Mouse (Mus musculus) left cerebral cortex, adult 9 months (tissue): ENCODE results near the gene Cdk18.
"Not testable (repeated sequence)": the region's sequence is repeated elsewhere in the genome, so short reads cannot be mapped to it uniquely, and the experiment has no call there.

Experiments
- DNase-seq, 2 experiments: peaks; one replicate each; pipeline ENCODE4 v3.0.0; 2022; ENCODE audit warnings: low spot score in 2 of 2

Cdk18 gene

DNA sequence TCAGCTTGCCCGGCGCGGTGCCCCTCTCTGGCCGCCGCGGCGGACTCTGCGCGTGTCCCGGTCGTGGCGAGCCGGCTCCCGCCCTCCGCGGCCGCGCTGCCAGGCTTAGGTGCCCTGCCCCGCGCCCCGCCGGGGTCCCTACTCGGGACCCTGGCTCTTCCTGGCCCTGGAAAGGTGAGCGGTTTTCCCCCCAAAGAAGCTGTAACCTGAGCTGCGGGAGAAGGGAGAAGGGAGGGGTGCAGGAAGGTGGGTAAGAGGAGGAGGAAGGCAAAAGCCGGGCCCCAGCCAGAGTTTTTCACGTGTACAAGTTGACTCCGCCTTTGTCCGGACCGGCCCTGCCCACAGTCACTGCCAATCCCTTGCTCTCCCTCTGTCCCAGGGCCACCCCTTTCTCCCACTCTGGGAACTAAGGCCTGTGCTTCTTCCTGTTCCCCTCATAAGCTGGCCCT, at the start of gene Cdk18:
Gene Cdk18 (minus strand): TSS at position 269 of the 449 bp plus-strand sequence.
- DNase-seq: peak in 1 of 2 experiments; percentile 69

- no peak for DNase-seq
Measured at GRCm38 (mm10) chr1:132189231-132189630, 49.7 kb upstream of the Cdk18 start.

DNA sequence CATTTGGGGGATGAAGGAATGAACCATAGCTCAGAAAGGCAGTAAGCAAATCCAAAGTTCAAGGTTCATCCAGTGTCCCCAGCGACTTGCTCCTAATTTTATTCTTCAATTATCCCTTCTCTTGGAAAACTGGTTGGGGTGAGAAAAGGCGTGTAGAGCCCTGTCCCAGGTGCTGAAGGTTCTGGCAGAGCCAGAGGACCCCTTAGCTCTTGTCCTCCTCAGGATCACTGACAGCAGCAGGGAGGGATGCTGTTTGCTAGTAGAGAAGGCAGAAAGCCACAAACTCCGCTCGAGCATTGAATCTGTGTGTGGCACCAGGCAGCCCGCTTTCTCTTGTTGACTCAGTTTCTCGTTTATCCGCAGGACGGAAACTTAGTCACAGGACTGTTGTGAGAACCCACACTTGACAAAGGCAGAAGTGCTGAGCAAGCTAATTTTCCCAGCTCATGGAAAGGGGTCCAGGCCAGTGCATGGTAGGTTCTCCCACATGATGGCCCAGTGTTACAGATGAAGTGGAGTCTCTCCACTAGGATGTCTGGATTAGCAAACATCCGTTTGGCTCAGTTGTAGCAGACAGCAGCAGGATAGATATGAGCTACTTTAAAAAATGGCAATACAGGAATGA, 49.1 kb upstream of the Cdk18 start:
- DNase-seq: no peak

GRCm38 (mm10) chr1:132186303-132186702, 46.8 kb upstream of the Cdk18 start:
- DNase-seq: no peak

DNA sequence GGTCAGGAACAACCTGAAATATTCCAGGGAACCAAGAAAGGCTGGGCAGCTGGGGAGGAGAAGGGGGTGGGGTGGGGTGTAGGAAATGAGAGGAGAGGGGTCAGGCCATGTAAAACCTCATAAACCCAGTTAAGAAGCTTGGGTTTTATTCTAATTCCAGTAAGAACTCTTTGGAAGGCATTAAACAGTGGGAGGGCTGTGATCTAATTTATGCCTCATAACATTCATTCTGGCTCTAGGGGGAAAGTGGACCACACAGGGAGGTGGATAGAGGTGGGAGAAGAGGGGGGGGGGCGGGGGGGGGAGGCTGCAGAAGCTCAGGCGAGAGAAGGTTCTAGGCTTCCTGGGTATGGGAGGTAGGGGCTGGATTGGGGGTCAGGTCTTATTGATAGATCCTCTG, 32.1 kb upstream of the Cdk18 start:
- DNase-seq: no peak

- DNase-seq: no peak
Measured at GRCm38 (mm10) chr1:132170698-132171097, 31.2 kb upstream of the Cdk18 start.

- DNase-seq: no peak
Measured at GRCm38 (mm10) chr1:132168115-132168767, 28.8 kb upstream of the Cdk18 start.

GRCm38 (mm10) chr1:132165859-132166258, 26.4 kb upstream of the Cdk18 start:
- no peak for DNase-seq

DNA sequence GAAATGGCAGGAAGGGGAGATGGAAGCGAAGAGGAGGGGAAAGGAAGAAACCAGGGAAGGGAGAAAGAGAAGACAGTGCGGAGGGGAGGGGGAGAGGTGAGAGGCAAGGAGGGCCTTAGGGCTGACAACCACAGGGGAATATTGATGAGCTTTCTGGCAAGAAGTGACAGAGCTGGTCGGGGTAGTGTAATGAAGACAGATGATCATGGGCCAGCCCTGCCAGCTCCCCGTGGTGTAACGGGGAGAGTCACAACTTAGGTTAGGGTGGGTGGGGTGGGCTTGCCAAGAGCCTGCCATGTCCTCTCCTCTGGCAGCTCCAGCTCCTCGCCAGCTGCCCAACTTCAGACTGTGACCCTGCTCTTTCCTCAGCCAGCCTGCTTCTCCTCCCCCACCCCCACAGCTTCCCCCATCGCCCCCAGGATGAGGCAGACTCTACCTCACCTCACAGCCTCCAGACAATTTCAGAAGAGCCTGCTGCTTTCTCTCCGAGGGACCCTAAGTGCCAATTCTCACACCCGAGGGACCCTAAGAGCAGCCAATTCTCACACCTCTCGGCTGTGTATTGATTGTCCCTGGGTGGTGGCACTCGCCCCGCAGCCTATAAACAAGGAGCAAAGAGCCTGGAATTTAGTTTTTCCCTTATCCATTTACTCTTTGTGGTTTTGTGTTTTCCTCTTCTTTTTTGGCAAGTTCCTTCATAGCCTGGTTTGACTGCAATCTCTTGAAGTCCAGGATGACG, 25.5 kb upstream of the Cdk18 start:
- no peak for DNase-seq

DNA sequence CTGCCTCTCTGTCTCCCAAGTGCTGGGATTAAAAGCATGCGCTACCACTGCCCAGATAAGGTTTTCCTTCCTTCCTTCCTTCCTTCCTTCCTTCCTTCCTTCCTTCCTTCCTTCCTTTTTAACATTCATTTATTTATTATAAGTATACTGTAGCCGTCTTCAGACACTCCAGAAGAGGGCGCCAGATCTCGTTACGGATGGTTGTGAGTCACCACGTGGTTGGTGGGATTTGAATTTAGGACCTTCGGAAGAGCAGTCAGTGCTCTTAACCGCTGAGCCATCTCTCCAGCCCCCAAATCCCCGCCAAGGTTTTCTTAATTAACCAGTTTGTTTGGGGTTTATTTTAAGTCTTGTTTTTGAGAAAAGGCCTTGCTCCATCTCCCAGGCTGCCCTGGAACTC, 23.1 kb upstream of the Cdk18 start:
- not testable (repeated sequence) for DNase-seq

- no peak for DNase-seq
Measured at GRCm38 (mm10) chr1:132161211-132161880, 21.9 kb upstream of the Cdk18 start.

DNA sequence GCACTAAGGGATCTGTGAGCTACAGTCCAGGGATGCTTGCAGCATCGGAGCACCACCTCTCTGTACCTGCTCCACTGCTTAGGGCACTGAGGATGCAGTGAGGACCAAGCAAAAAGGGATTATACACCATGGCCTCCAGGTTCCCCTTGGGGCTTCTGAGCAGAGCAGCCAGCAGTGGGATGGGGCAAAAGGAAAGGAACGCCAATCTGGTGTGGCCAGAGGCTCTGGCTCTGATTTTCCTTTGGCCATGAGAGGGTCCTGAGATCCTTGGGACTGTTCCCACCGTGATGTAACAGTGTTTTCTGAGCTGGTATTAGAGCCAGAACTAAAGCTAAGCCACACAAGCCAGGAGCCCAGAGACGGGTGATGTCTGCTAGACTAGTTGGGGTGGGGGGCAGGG, 20.2 kb upstream of the Cdk18 start:
- no peak for DNase-seq

DNA sequence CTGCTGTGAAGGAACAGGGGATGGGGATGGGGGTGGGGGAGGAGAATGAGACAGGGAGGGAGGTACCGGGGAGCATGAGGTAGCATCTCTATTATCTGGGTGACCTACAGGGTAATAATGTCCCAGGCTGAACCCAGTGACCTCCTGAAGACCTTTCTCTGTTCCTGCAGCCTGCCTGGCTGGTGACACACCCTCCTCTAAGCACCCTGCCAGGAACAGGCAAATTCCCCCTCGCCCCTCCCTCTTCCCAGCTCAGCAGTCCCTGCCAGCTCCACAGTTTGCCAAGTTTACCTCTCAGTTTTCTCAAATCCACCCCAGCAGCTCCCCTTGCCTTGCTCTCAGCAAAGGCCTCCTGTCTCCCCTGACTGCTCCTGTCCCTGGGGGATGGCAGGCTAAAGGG, 19.3 kb upstream of the Cdk18 start:
- no peak for DNase-seq

DNA sequence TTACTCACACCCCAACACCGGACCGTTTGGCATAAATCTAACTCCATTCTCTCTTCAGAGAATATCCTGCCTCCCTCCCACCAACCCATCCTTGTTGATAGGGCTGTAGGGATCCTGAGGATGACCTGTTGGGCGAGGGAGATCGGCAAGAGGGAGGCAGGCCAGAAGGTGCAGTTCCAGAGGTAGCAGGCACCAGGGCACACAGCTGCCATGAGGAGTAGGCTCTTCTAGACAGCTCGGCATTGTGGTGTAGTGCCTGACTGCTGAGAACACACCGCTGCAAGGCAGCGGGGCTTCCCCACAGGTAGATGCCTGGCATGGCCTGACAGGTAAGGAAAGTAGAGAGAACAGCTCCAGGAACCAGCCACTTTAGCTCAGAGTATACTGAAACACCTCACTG, 18.3 kb upstream of the Cdk18 start:
- no peak for DNase-seq

- peak in 1 of 2 experiments; percentile 90 for DNase-seq
Measured at GRCm38 (mm10) chr1:132157016-132157781, 17.7 kb upstream of the Cdk18 start.

DNA sequence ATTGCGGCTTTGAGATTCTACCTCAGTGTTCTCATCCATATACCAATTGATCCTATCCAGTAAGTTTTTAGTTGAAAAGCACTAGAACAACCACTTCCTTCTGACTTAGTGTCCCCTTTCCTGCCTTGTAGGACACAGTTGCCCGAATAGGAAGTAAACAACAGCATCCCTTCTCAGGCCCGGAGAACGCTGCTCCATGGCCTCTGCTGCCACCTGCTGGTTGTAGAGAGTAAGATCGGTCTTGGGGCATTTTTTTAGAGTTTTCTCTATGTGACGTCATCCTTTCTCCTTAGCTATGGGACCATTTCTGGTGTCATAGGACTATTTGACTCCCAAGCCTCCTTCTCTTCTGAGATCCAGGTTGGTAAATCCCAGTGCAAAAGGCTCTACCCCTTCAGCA, 16.3 kb upstream of the Cdk18 start:
- DNase-seq: peak; percentile 33 to 89

- no peak for DNase-seq
Measured at GRCm38 (mm10) chr1:132153691-132154090, 14.2 kb upstream of the Cdk18 start.

- no peak for DNase-seq
Measured at GRCm38 (mm10) chr1:132153086-132153690, 13.7 kb upstream of the Cdk18 start.

- DNase-seq: no peak
Measured at GRCm38 (mm10) chr1:132151908-132152307, 12.4 kb upstream of the Cdk18 start.

DNA sequence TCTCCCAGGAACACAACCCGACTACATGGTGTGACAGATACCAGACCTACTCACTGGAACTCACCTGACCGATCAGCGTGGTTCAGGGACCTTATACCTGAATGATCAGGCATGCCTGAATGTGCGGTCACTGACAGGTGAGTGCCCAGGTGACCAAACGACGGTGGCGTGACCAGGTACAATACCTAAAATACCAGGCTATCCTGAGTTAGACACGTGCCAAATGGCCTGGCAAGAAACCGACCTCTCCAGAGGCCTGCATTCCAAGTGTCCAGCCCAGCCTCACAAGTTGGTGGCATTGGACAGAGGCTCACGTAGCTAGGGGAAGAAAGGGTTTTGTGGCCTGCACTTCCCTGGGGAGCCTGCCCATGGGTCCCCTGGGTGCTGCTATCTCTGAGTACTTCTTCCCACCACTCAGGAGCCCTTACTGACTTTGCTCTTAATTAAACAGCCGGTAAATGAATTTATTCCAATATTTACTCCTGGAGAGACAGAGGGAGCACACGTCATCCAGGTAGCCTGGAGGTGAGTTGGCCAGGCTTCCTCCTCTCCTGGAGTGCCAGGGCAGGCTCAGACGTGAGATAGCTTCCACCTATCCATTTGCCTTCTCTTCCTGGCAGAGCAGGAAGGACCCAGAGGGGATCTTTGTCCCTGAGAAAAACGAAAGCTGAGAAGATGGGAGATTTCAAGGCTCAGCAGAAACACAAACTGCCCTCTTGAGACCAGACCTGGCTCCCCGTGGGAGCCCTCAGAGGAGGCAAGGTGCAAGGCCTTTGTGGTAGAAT, 11.5 kb upstream of the Cdk18 start:
- DNase-seq: no peak
